Mouse (Mus musculus) adrenal gland, adult 2 months (tissue): ENCODE measurements around the gene Hip1r. TPM values are rescaled to one million over a fixed set of nuclear protein-coding genes. Genes with fewer than 3 reads are reported as not detected.

Source experiments
- DNase-seq: peaks from one replicate; pipeline ENCODE4 v3.0.0; 2021
- long read RNA-seq: library from polyadenylated mRNA; stranded (forward); transcript quantifications from one replicate; pipeline ENCODE4 v2.0.0, GENCODE M21; 2021
- polyA plus RNA-seq: library from polyadenylated mRNA; depleted of rRNA; stranded (reverse); fragments of >200 nt; gene quantifications from 2 replicates; pipeline ENCODE4 v1.2.3, GENCODE M21; 2012; rRNA removed
- total RNA-seq, 2 experiments: library from RNA; stranded (reverse); gene quantifications; 2 replicates each; pipeline ENCODE4 v1.2.3; 2021

Hip1r gene
- 10 to 100 TPM; 16.4 to 19.3 TPM for total RNA-seq
- polyA plus RNA-seq: 6.5 and 10.4 TPM in 2 replicates
- long read RNA-seq, full-length matches to known transcripts: 10 of 14 reads
- long read RNA-seq, partial matches to known transcripts: 2 of 14 reads
- long read RNA-seq, other reads (novel, unspliced or antisense): 2 of 14 reads

- DNase-seq: peak; percentile 92
Measured at GRCm38 (mm10) chr5:123973299-123974178, at the start of gene Hip1r. TSS of gene Hip1r (plus strand) at chr5:123973628.

- DNase-seq: no peak
Measured at GRCm38 (mm10) chr5:123927118-123927517, 46.3 kb upstream of the Hip1r start, which contains the start of gene Gm43518. TSS of gene Gm43518 (plus strand) at chr5:123927418.

GRCm38 (mm10) chr5:123930508-123930989 is 42.9 kb upstream of the Hip1r start, which contains the start of gene Ccdc62:
TSS of gene Ccdc62 (plus strand) at chr5:123930679.
- DNase-seq: peak; percentile 95

- DNase-seq: no peak
Measured at GRCm38 (mm10) chr5:123931131-123931530, 42.3 kb upstream of the Hip1r start.

GRCm38 (mm10) chr5:123932927-123933326 is 40.5 kb upstream of the Hip1r start:
- DNase-seq: no peak

- DNase-seq: no peak
Measured at GRCm38 (mm10) chr5:123933556-123933955, 39.9 kb upstream of the Hip1r start.

- no peak for DNase-seq
Measured at GRCm38 (mm10) chr5:123933957-123934591, 39.4 kb upstream of the Hip1r start.

- DNase-seq: no peak
Measured at GRCm38 (mm10) chr5:123935931-123936330, 37.5 kb upstream of the Hip1r start.

GRCm38 (mm10) chr5:123938479-123938878 is 34.9 kb upstream of the Hip1r start:
- DNase-seq: no peak

GRCm38 (mm10) chr5:123946546-123946945 is 26.9 kb upstream of the Hip1r start:
- DNase-seq: no peak

GRCm38 (mm10) chr5:123947041-123947761 is 26.2 kb upstream of the Hip1r start:
- no peak for DNase-seq

- DNase-seq: no peak
Measured at GRCm38 (mm10) chr5:123952365-123953045, 20.9 kb upstream of the Hip1r start.

- DNase-seq: no peak
Measured at GRCm38 (mm10) chr5:123957213-123957612, 16.2 kb upstream of the Hip1r start.

- DNase-seq: no peak
Measured at GRCm38 (mm10) chr5:123959018-123959417, 14.4 kb upstream of the Hip1r start.

GRCm38 (mm10) chr5:123960129-123960528 is 13.3 kb upstream of the Hip1r start:
- DNase-seq: no peak

- no peak for DNase-seq
Measured at GRCm38 (mm10) chr5:123961046-123961445, 12.4 kb upstream of the Hip1r start.

GRCm38 (mm10) chr5:123964208-123964607 is 9.2 kb upstream of the Hip1r start:
- DNase-seq: no peak

GRCm38 (mm10) chr5:123966759-123967158 is 6.7 kb upstream of the Hip1r start:
- no peak for DNase-seq

- DNase-seq: no peak
Measured at GRCm38 (mm10) chr5:123968468-123968867, 5.0 kb upstream of the Hip1r start.

GRCm38 (mm10) chr5:123969216-123969615 is 4.2 kb upstream of the Hip1r start:
- DNase-seq: no peak

- no peak for DNase-seq
Measured at GRCm38 (mm10) chr5:123970576-123970975, 2.9 kb upstream of the Hip1r start.
